Mouse (Mus musculus): ENCODE results near the gene Nmt1.

GRCm38 (mm10) chr11:103115163-103116007 is 87.4 kb downstream of the Nmt1 start:
- TF ChIP-seq CTCF (conservative IDR thresholded peaks at IDR 0.05; ENCODE audit: low read length): no peak
- no peak for TF ChIP-seq POU5F1 (IDR thresholded peaks at IDR 0.05; ENCODE audit: borderline replicate concordance, low read length)

Measured in E14TG2a.4 (cell line).